Mouse (Mus musculus) liver, embryonic 13.5 days (tissue): ENCODE measurements at regions not wholly inside any gene's neighbourhood (a gene's known extent, or its start where the extent isn't known, plus 50 kb on each side); places are given as distances from the start of the nearest gene placed in this dataset.

Experiments used
- ATAC-seq: fragments of 200-750 bp; cut with Nextera tagmentation; 2 replicates; pipeline ENCODE4 v1.8.0; 2017; ENCODE audit warnings: low read depth, mild to moderate bottlenecking, moderate number of reproducible peaks, moderate library complexity
- DNase-seq: peaks from one replicate; pipeline ENCODE4 v3.0.0; 2022
- H3K27ac ChIP-seq: fragments of 300-500 bp; sonication (generic); 2 replicates; pipeline ENCODE4 v1.5.1; 2015; ENCODE audit warnings: moderate library complexity, mild to moderate bottlenecking, inconsistent platforms
- H3K27me3 ChIP-seq: fragments of 300-500 bp; sonication (generic); 2 replicates; pipeline ENCODE4 v1.6.1; 2015; ENCODE audit warnings: mild to moderate bottlenecking, inconsistent platforms
- H3K36me3 ChIP-seq: fragments of 300-500 bp; sonication (generic); 2 replicates; pipeline ENCODE4 v1.6.1; 2015; ENCODE audit warnings: mild to moderate bottlenecking, inconsistent platforms
- H3K4me1 ChIP-seq: fragments of 300-500 bp; sonication (generic); replicated peaks from 2 replicates; pipeline ENCODE4 v1.6.1; 2015; ENCODE audit warnings: inconsistent platforms
- H3K4me2 ChIP-seq: fragments of 300-500 bp; sonication (generic); 2 replicates; pipeline ENCODE4 v1.6.1; 2015; ENCODE audit warnings: inconsistent platforms, mild to moderate bottlenecking, moderate library complexity
- H3K4me3 ChIP-seq: fragments of 300-500 bp; sonication (generic); replicated peaks from 2 replicates; pipeline ENCODE4 v1.5.1; 2015; ENCODE audit warnings: mild to moderate bottlenecking, inconsistent platforms
- H3K9ac ChIP-seq: fragments of 300-500 bp; sonication (generic); 2 replicates; pipeline ENCODE4 v1.6.1; 2015; ENCODE audit warnings: mild to moderate bottlenecking, inconsistent platforms
- H3K9me3 ChIP-seq: fragments of 300-500 bp; sonication (generic); replicated peaks from 2 replicates; pipeline ENCODE4 v1.6.1; 2016; ENCODE audit warnings: inconsistent platforms
- WGBS: fragments of 180-500 bp; shearing (Covaris S2); methylation state at CpG from one replicate; pipeline ENCODE4 v1.1.7; 2015; ENCODE audit not compliant: insufficient replicate concordance; 5-methylcytosine and 5-hydroxymethylcytosine counted together

- Histone ChIP-seq H3K4me2 (no peak overlapping the region), H3K27ac (no peak overlapping the region), H3K4me1 (no peaks in the 10 kb centered on the region), H3K36me3 (no peaks in the 10 kb centered on the region), H3K9me3 (no peaks in the 10 kb centered on the region), H3K9ac (no peak overlapping the region), H3K27me3 (no peaks in the 10 kb centered on the region), H3K4me3 (no peak overlapping the region)
- no peak for ATAC-seq
- 34% methylated on average over 18 of the region's 18 CpGs for WGBS
- no peak for DNase-seq
These were observed 251.2 kb upstream of the Sp8 start for GRCm38 (mm10) chr12:118594781-118595574.

- H3K4me3 ChIP-seq: no peak overlapping the region
- H3K9ac ChIP-seq: no peak overlapping the region
- DNase-seq (no peak), ATAC-seq (no peak)
- H3K27me3 ChIP-seq: no peaks in the 10 kb centered on the region
- no peak overlapping the region for H3K27ac ChIP-seq
- H3K4me2 ChIP-seq: no peak overlapping the region
- H3K4me1 ChIP-seq: no peaks in the 10 kb centered on the region
- WGBS: 63% methylated on average over 12 of the region's 12 CpGs
- H3K36me3 ChIP-seq: no peaks in the 10 kb centered on the region
- H3K9me3 ChIP-seq: no peaks in the 10 kb centered on the region
These were observed 262.1 kb upstream of the Sp8 start for GRCm38 (mm10) chr12:118583829-118584628.

- no peaks in the 10 kb centered on the region for H3K36me3 ChIP-seq
- no peak for DNase-seq
- H3K27ac ChIP-seq: no peak overlapping the region
- no peak overlapping the region for H3K4me2 ChIP-seq
- no peak for ATAC-seq
- WGBS: 7% methylated on average over 2 of the region's 2 CpGs
- no peaks in the 10 kb centered on the region for H3K27me3 ChIP-seq
- no peak overlapping the region for H3K9ac ChIP-seq
- no peak overlapping the region for H3K4me3 ChIP-seq
- H3K4me1 ChIP-seq: no peaks in the 10 kb centered on the region
- no peaks in the 10 kb centered on the region for H3K9me3 ChIP-seq
These were observed 268.6 kb upstream of the Sp4 start for GRCm38 (mm10) chr12:118569811-118570210.

DNA sequence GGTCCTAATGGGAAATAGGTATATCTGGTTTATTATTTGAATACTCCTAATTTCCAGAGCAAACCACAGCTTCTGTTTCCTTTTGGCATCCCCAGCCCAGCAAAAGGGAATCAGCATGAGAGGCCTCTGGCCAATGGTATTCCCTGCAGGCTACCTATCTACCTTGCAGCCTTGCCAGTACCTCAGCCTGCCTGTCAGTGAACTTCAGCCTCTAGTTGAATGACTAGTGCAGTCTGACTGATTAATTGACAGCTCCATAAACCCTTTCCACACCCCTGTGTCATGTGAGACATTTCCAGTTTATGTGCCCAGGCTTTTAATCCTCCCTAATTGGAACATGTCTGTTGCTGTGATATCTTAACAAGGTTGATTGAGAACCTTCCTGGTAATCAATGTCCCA, 265.4 kb upstream of the Sp4 start:
- DNase-seq: no peak
- no peaks in the 10 kb centered on the region for H3K36me3 ChIP-seq
- H3K4me2 ChIP-seq: no peak overlapping the region
- H3K27ac ChIP-seq: no peak overlapping the region
- no peak overlapping the region for H3K9ac ChIP-seq
- no peak for ATAC-seq
- no peaks in the 10 kb centered on the region for H3K27me3 ChIP-seq
- no peaks in the 10 kb centered on the region for H3K4me1 ChIP-seq
- no peaks in the 10 kb centered on the region for H3K9me3 ChIP-seq
- H3K4me3 ChIP-seq: no peak overlapping the region

DNA sequence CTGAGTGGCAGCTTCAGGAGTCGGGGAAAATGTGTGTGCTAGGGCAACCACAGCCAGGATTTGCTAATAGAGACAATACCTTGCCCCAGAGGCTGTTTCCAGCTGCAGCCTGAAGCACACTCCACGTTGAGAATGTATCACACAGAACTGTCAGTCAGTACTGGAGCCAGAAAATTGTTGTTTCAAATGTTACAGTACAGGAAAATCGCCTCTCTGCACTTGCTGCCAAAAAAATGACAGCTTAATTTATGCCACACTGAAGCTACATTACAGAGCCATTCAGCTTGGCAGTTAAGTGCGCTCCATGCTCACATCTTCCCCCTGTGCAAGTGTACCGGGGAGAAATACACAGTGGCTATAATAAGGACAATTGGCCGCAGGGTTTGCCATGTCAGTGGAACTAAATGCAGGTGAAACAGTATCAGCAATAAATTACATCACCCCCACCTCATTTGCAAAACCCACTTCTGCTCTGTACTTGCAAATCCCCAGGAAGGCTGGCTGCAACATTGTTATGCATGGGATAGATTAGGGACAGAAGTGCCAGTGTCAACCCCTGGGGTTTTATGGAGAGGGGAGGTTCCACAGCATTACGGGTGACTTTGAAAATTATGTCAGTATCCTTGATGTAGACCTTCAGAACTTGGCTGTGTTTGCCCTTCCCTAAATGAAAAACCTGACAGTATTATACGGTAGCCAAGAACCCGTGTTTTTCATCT, 263.3 kb upstream of the Sp4 start:
- no peaks in the 10 kb centered on the region for H3K27me3 ChIP-seq
- H3K27ac ChIP-seq: no peak overlapping the region
- WGBS: 29% methylated on average over 9 of the region's 9 CpGs
- H3K9ac ChIP-seq: no peak overlapping the region
- DNase-seq (no peak), ATAC-seq (no peak)
- H3K9me3 ChIP-seq: no peaks in the 10 kb centered on the region
- no peak overlapping the region for H3K4me2 ChIP-seq
- H3K4me3 ChIP-seq: no peak overlapping the region
- H3K36me3 ChIP-seq: no peaks in the 10 kb centered on the region
- H3K4me1 ChIP-seq: no peaks in the 10 kb centered on the region

DNA sequence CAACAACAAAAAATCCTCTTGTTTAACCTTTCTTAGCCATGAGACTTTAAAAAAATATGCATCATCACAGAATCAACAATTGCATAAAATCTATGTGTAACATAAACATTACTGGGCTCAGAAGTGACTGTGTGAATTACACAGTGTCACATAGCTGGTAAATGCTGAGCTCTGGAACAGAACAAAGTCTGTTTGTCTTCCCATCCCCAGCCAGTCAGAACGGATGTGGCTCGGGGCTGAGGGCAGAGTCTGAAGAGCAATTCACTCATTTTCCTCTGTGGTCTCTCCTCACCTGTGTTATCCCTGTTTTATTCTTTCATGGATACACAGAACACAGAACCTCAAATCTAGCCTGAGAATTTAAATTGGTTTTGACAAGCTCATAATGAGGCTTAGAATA, 261.0 kb upstream of the Sp4 start:
- Histone ChIP-seq H3K9me3 (no peaks in the 10 kb centered on the region), H3K27ac (no peak overlapping the region), H3K4me2 (no peak overlapping the region), H3K4me3 (no peak overlapping the region), H3K4me1 (no peaks in the 10 kb centered on the region), H3K36me3 (no peaks in the 10 kb centered on the region), H3K9ac (no peak overlapping the region), H3K27me3 (no peaks in the 10 kb centered on the region)
- 53% methylated on average over 2 of the region's 2 CpGs for WGBS
- DNase-seq (no peak), ATAC-seq (peak; percentile 87)

DNA sequence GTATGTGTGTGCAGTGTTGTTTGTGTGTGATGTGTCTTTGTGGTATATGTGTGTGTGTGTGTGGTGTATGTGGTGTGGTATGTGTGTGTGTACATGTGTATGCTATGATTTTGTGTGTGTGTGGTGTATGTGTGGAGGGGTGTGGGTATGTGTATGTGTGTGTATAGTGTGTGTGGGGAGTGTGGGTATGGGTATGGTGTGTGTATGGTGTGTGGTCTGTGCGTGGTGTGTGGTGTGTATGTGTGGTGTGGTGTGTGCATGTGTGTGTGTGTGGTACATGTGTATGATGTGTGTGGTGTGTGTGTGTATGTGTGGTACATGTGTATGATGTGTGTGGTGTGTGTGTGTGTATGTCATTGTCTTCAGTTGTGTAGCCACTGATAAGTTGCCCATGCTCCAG, 247.8 kb upstream of the Sp4 start:
- Histone ChIP-seq H3K4me1 (no peaks in the 10 kb centered on the region), H3K9ac (no peak overlapping the region), H3K4me2 (no peak overlapping the region), H3K36me3 (no peaks in the 10 kb centered on the region), H3K27ac (no peak overlapping the region), H3K27me3 (no peaks in the 10 kb centered on the region), H3K4me3 (no peak overlapping the region), H3K9me3 (no peaks in the 10 kb centered on the region)
- WGBS: 73% methylated on average over 1 of the region's 1 CpGs
- DNase-seq: no peak
- no peak for ATAC-seq

GRCm38 (mm10) chr12:118540336-118540735, 239.1 kb upstream of the Sp4 start:
- no peaks in the 10 kb centered on the region for H3K27me3 ChIP-seq
- no peaks in the 10 kb centered on the region for H3K4me1 ChIP-seq
- no peak for DNase-seq
- no peak for ATAC-seq
- H3K36me3 ChIP-seq: no peaks in the 10 kb centered on the region
- H3K27ac ChIP-seq: no peak overlapping the region
- no peaks in the 10 kb centered on the region for H3K9me3 ChIP-seq
- H3K9ac ChIP-seq: no peak overlapping the region
- no peak overlapping the region for H3K4me2 ChIP-seq
- H3K4me3 ChIP-seq: no peak overlapping the region
- 35% methylated on average over 6 of the region's 6 CpGs for WGBS

DNA sequence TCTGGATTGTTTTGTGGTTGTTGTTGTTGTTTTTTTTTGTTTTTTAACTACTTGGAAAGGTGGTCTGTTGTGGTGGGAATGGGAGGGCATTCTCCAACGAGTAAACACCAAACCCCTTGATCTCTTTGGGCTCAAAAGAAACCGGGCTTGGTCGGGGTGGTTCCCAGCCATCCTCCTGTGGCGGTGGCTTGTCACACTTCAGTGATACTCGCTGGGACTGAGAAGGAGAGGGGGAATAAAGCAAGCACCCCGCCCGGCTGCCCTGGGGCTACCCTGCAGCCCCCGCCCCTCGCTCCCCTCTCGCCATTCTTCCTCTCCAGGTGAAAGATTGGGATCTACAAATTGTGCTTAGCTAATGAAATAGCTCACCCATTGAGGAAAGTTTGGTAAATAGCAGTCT, 229.3 kb upstream of the Sp4 start:
- Histone ChIP-seq H3K4me3 (no peak overlapping the region), H3K9me3 (no peaks in the 10 kb centered on the region), H3K27ac (no peak overlapping the region), H3K9ac (no peak overlapping the region), H3K4me1 (no peaks in the 10 kb centered on the region), H3K36me3 (no peaks in the 10 kb centered on the region), H3K27me3 (peaks cover 37% of the 10 kb centered on the region), H3K4me2 (no peak overlapping the region)
- DNase-seq (no peak), ATAC-seq (no peak)
- 4% methylated on average over 10 of the region's 10 CpGs for WGBS

DNA sequence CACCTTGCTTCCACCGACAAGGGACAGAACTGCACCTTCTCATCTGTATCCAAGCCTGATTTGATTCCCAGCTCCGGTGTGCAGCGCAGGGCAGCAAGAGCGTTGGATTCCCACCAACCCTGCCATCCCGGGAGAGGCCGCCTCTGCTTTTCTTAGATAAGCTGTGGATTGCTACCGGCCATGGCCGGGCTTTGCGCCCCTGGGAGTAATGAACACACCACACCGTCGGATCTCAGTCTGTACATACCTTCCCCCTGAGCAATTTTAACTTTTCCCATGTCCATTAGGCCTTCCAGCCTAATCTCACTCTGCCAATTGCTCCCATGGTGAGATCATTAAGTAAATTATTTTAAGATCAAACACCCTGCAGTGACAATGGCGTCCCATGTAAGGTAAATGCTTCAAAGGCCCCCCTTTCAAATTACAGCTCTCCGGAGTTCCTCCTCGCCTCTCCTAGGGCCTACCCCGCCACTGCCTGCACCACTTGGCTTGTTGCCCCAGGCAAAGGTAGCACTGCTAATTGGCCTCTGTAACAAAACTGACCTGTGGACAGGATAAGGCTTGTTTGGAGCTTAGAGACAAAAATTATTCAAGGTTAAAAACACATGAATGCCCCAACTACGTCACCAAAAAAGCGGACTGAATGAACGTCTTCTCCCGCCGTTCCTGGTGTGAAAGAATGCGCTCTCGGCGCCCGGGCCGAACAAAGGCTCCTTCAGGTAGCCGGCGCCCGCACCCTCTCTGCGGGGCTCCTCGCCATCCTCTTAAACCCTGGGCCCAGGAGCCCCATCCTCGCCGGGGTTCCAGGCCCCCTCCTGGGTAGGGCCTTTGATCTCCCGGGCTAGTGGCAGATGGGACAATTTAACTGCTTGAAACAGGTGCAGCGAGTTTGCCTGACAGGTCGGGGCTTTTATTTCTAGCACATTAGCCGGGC, 228.5 kb upstream of the Sp4 start:
- no peak for DNase-seq
- no peaks in the 10 kb centered on the region for H3K9me3 ChIP-seq
- ATAC-seq: no peak
- no peaks in the 10 kb centered on the region for H3K36me3 ChIP-seq
- no peak overlapping the region for H3K27ac ChIP-seq
- H3K27me3 ChIP-seq: peaks cover 37% of the 10 kb centered on the region
- H3K4me3 ChIP-seq: no peak overlapping the region
- no peaks in the 10 kb centered on the region for H3K4me1 ChIP-seq
- peak overlapping the region; percentile 25 for H3K4me2 ChIP-seq
- no peak overlapping the region for H3K9ac ChIP-seq
- 7% methylated on average over 36 of the region's 36 CpGs for WGBS

GRCm38 (mm10) chr12:118521770-118522169, 220.5 kb upstream of the Sp4 start:
- H3K4me2 ChIP-seq: no peak overlapping the region
- WGBS: 65% methylated on average over 2 of the region's 2 CpGs
- no peaks in the 10 kb centered on the region for H3K27me3 ChIP-seq
- no peak overlapping the region for H3K27ac ChIP-seq
- ATAC-seq: no peak
- H3K9ac ChIP-seq: no peak overlapping the region
- no peaks in the 10 kb centered on the region for H3K4me1 ChIP-seq
- no peaks in the 10 kb centered on the region for H3K36me3 ChIP-seq
- no peak overlapping the region for H3K4me3 ChIP-seq
- no peak for DNase-seq
- no peaks in the 10 kb centered on the region for H3K9me3 ChIP-seq
